In the genomic region with DNA sequence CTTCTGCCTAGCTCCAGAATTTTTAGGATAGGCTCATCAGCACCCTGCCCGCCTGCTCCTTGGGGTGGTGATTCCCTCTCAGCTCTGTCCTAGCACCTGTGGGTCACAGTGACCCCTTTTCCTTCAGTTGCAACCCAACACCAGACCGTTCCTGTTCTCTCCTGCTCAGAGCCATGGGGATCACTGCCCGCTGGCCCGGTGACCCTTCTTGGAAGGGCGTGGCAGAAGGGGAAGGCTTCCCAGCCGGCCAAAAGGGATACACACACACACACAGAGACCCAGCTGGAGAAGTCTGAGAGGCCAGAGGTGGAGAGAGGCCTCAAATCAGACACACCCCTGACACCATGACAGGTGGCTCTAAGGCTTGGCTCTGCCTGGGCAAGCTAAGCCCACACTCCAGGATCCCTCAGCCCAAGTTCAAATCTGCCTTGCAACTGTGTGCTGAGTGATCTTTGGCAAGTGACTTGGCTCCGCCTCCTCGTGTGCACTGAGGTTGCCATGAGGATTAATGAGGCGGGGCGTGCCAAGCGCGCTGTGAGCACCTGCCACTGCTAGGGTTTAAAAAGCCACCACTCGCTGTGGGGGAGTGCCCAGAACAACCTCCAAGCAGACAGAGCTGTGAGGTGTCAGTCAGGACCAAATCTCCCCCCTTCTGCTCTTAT, we compare ENCODE assay signal across 8 mouse cellular contexts. TPM values are rescaled to one million over a fixed set of nuclear protein-coding genes. Genes with fewer than 3 reads are reported as not detected.
DNase-seq lines count a peak whose midpoint lies in the region; ATAC-seq lines count a peak whose summit lies in the region.

No protein-coding gene starts in this region.

- no peak overlapping the region for H3K4me3 ChIP-seq in embryonic facial prominence, embryonic 14.5 days (ENCODE audit: low read depth, low read length)

- H3K9me3 ChIP-seq in embryonic facial prominence, embryonic 14.5 days (ENCODE audit: control insufficient read depth, low read length) = no peaks in the 10 kb centered on the region

- no peak overlapping the region for H3K4me2 ChIP-seq in embryonic facial prominence, embryonic 14.5 days (ENCODE audit: low read depth, low read length)

- H3K4me1 ChIP-seq in embryonic facial prominence, embryonic 14.5 days (ENCODE audit: control insufficient read depth, insufficient read depth, low read length) = peaks cover 64% of the 10 kb centered on the region

- H3K27me3 ChIP-seq in embryonic facial prominence, embryonic 14.5 days (replicated peaks; ENCODE audit: control insufficient read depth, insufficient read depth, low read length) = no peaks in the 10 kb centered on the region

- peak; percentile 60 for DNase-seq in adrenal gland, postnatal 14 days
- no peak for DNase-seq in adrenal gland, adult 18-20 months (ENCODE audit: low spot score in 2 of 2)
- peak; percentile 50 for DNase-seq in 3T3-L1 (ENCODE audit: low read depth, low spot score)
- peak; percentile 87 for DNase-seq in embryonic facial prominence, embryonic 14.5 days (ENCODE audit: low spot score)
- DNase-seq in lung, postnatal 4 days = peak; percentile 48 to 57
- DNase-seq in spleen, postnatal 36 days (ENCODE audit: low spot score in 2 of 2) = peak; percentile 55 to 65
- DNase-seq in c-Kit-positive CD71-positive TER-119-positive erythroid progenitor cells, embryonic 14.5 days (ENCODE audit: low spot score) = no peak

- WGBS in embryonic facial prominence, embryonic 14.5 days = 35% methylated on average over 13 of the region's 13 CpGs

- H3K27ac ChIP-seq in embryonic facial prominence, embryonic 14.5 days (replicated peaks; ENCODE audit: low read depth, low read length) = no peak overlapping the region

- H3K36me3 ChIP-seq in embryonic facial prominence, embryonic 14.5 days (ENCODE audit: control insufficient read depth, insufficient read depth, low read length) = no peaks in the 10 kb centered on the region

- no peak overlapping the region for H3K9ac ChIP-seq in embryonic facial prominence, embryonic 14.5 days (ENCODE audit: low read depth, low read length)

- peak; percentile 72 for ATAC-seq in embryonic facial prominence, embryonic 14.5 days (ENCODE audit: low read depth)
- peak; percentile 82 for ATAC-seq in inflammation-experienced regulatory T-cells, adult 6 months

RNA-seq across cellular contexts. Expression of gene Pmepa1, which starts 11.7 kb away (rescaled TPM):
- total RNA-seq in adrenal gland, postnatal 14 days (2021) = 58.4 and 117 TPM in 2 replicates
- 10 to 100 TPM; 39.1 to 86.4 TPM for total RNA-seq in adrenal gland, adult 18-20 months (2021)
- 10.1 and 11.0 TPM in 2 replicates for polyA plus RNA-seq in embryonic facial prominence, embryonic 14.5 days (2014; fragmentation: Nextera tagmentation; extraction: Ambion mirVana)
- 10 to 100 TPM in 2 of 3 experiments, 1 to 10 TPM in 1; 4.5 to 16.3 (median 12.8) TPM for polyA plus RNA-seq in inflammation-experienced regulatory T-cells, adult 6 months (2017; shearing (Covaris generic))

RNA-seq across cellular contexts. Expression of gene Zbp1, which starts 45.9 kb away (rescaled TPM):
- 2.6 and 4.3 TPM in 2 replicates for total RNA-seq in adrenal gland, postnatal 14 days (2021)
- total RNA-seq in adrenal gland, adult 18-20 months (2021) = 1 to 10 TPM; 2.7 to 3.5 TPM
- polyA plus RNA-seq in embryonic facial prominence, embryonic 14.5 days (2014; fragmentation: Nextera tagmentation; extraction: Ambion mirVana) = 0.54 and 1.4 TPM in 2 replicates
- polyA plus RNA-seq in inflammation-experienced regulatory T-cells, adult 6 months (2017; shearing (Covaris generic)) = 100 to 1,000 TPM in 2 of 3 experiments, 10 to 100 TPM in 1; 72.5 to 144 (median 103) TPM

Comparison
In these comparisons a context has a peak if more than half of its experiments do, and no peak if none do; other contexts are left out.
1. DNase-seq: peak in adrenal gland, postnatal 14 days (single experiment), 3T3-L1 (single experiment), embryonic facial prominence, embryonic 14.5 days (single experiment), lung, postnatal 4 days (2 of 2) and spleen, postnatal 36 days (2 of 2); none in adrenal gland, adult 18-20 months (0 of 2) and c-Kit-positive CD71-positive TER-119-positive erythroid progenitor cells, embryonic 14.5 days (single experiment).